Mouse (Mus musculus): ENCODE data around the gene 4921504E06Rik. TPM values are rescaled to one million over a fixed set of nuclear protein-coding genes. Genes with fewer than 3 reads are reported as not detected.

Gene 4921504E06Rik
- not detected in 2 replicates for polyA plus RNA-seq (2012; rRNA removed)

- no peak for TF ChIP-seq POLR2A (IDR thresholded peaks at IDR 0.05; ENCODE audit: control insufficient read depth, extremely low read depth, insufficient read depth, low read length, poor library complexity)
- no peak for TF ChIP-seq CTCF (IDR thresholded peaks at IDR 0.05; ENCODE audit: borderline replicate concordance, control insufficient read depth, extremely low read depth, insufficient read depth, low read length, poor library complexity)
- Histone ChIP-seq H3K27ac (ENCODE audit: control insufficient read depth, insufficient read depth, low read length) (peak within 1 kb of the TSS; percentile 27; the same call in 1 of the 2 replicates), H3K27me3 (ENCODE audit: control insufficient read depth, insufficient read depth, low read length) (no peaks in the 10 kb centered on the region), H3K4me1 (replicated peaks; ENCODE audit: control insufficient read depth, insufficient read depth, low read length) (peaks cover 6% of the 10 kb centered on the region; the same call in 1 of the 2 replicates), H3K4me3 (ENCODE audit: control insufficient read depth, insufficient read depth, low read length) (peak within 1 kb of the TSS; percentile 68), H3K36me3 (ENCODE audit: control insufficient read depth, insufficient read depth, low read length) (no peaks in the 10 kb centered on the region)
- WGBS, result under 1% methylated on average over 27 of the region's 27 CpGs
- DNase-seq, result peak; percentile 60
Measured at GRCm38 (mm10) chr2:19553821-19554592, at the start of gene 4921504E06Rik. TSS of gene 4921504E06Rik (minus strand) at chr2:19553914.

DNA sequence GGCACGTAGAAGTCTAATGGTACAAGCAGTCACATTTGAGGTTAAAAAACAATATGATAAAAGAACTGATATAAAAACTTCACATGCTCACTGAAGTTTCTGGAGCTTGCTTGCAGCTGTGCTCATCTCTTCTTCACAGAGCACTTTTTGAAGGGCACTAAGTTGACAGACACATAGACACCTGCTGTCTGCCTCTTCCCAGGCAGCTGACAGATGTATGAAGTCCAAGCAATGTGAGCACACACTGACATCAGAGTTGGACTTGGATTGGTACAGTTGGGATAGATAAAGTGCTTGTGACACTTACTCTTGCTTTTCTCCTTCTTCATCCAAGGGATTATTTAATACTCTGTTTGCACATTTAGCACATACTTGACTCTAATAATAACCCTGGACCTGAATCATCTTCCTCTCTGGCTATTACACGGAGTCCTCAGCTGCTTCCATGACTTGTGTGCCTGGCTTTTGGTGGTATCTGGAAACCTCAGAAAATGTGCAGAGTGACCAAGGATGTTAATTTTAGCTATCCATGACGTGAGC lies 47.7 kb upstream of the 4921504E06Rik start:
- TF ChIP-seq POLR2A (IDR thresholded peaks at IDR 0.05; ENCODE audit: control insufficient read depth, extremely low read depth, insufficient read depth, low read length, poor library complexity), result no peak
- no peak for TF ChIP-seq CTCF (IDR thresholded peaks at IDR 0.05; ENCODE audit: borderline replicate concordance, control insufficient read depth, extremely low read depth, insufficient read depth, low read length, poor library complexity)
- Histone ChIP-seq H3K27me3 (ENCODE audit: control insufficient read depth, insufficient read depth, low read length) (no peaks in the 10 kb centered on the region), H3K4me3 (ENCODE audit: control insufficient read depth, insufficient read depth, low read length) (no peak overlapping the region), H3K4me1 (replicated peaks; ENCODE audit: control insufficient read depth, insufficient read depth, low read length) (peaks cover 7% of the 10 kb centered on the region), H3K36me3 (ENCODE audit: control insufficient read depth, insufficient read depth, low read length) (no peaks in the 10 kb centered on the region), H3K27ac (ENCODE audit: control insufficient read depth, insufficient read depth, low read length) (no peak overlapping the region)
- WGBS, result 64% methylated on average over 3 of the region's 3 CpGs
- DNase-seq, result peak; percentile 44

DNA sequence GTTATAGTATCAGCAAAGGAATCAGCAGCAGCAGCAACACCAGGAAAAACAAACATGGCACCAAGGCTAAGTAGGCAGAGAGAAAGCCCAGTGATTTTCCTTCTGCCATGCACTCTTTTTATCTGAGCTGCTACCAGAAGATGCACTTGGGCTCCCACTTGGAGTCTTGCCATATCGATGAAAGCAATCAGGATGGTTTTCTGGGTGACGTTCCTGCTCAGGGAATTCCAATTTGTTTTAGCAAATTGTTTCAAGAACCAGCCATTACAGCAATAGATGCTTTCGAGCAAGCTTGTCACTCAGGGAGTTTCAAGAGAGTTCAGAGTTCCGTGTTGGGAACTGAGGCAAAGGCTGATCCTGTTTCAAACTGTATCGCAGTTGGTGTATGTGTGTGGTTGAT lies 47.1 kb upstream of the 4921504E06Rik start:
- Histone ChIP-seq H3K27ac (ENCODE audit: control insufficient read depth, insufficient read depth, low read length) (no peak overlapping the region), H3K4me1 (replicated peaks; ENCODE audit: control insufficient read depth, insufficient read depth, low read length) (peaks cover 7% of the 10 kb centered on the region), H3K36me3 (ENCODE audit: control insufficient read depth, insufficient read depth, low read length) (no peaks in the 10 kb centered on the region), H3K27me3 (ENCODE audit: control insufficient read depth, insufficient read depth, low read length) (no peaks in the 10 kb centered on the region), H3K4me3 (ENCODE audit: control insufficient read depth, insufficient read depth, low read length) (no peak overlapping the region)
- WGBS, result 36% methylated on average over 5 of the region's 5 CpGs
- no peak for DNase-seq
- TF ChIP-seq CTCF (IDR thresholded peaks at IDR 0.05; ENCODE audit: borderline replicate concordance, control insufficient read depth, extremely low read depth, insufficient read depth, low read length, poor library complexity) (no peak), POLR2A (IDR thresholded peaks at IDR 0.05; ENCODE audit: control insufficient read depth, extremely low read depth, insufficient read depth, low read length, poor library complexity) (no peak)

DNA sequence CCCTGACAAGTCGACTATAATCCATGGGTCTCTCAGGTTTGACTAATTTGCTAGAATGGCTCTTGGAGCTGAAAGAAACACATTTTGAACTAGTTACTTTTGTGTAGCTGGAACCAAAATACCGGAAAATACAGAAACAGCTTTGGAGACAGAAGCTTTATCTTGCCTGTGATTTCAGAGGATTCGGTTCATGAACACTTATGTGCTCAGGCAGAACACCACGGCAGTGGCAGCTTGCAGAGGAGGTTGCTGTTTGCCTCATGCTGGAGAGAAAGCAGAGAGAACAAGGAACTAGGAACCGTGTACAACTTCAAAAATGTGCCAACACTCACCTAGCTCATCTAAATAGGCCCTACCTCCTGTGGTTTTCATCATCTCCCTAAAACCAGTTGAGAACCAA lies 46.1 kb upstream of the 4921504E06Rik start:
- Histone ChIP-seq H3K4me3 (ENCODE audit: control insufficient read depth, insufficient read depth, low read length) (no peak overlapping the region), H3K27ac (ENCODE audit: control insufficient read depth, insufficient read depth, low read length) (no peak overlapping the region), H3K27me3 (ENCODE audit: control insufficient read depth, insufficient read depth, low read length) (no peaks in the 10 kb centered on the region), H3K4me1 (replicated peaks; ENCODE audit: control insufficient read depth, insufficient read depth, low read length) (peaks cover 7% of the 10 kb centered on the region), H3K36me3 (ENCODE audit: control insufficient read depth, insufficient read depth, low read length) (no peaks in the 10 kb centered on the region)
- TF ChIP-seq POLR2A (IDR thresholded peaks at IDR 0.05; ENCODE audit: control insufficient read depth, extremely low read depth, insufficient read depth, low read length, poor library complexity) (no peak), CTCF (IDR thresholded peaks at IDR 0.05; ENCODE audit: borderline replicate concordance, control insufficient read depth, extremely low read depth, insufficient read depth, low read length, poor library complexity) (no peak)
- 77% methylated on average over 5 of the region's 5 CpGs for WGBS
- DNase-seq, result no peak

GRCm38 (mm10) chr2:19596988-19597387 lies 43.3 kb upstream of the 4921504E06Rik start:
- TF ChIP-seq POLR2A (IDR thresholded peaks at IDR 0.05; ENCODE audit: control insufficient read depth, extremely low read depth, insufficient read depth, low read length, poor library complexity), result no peak
- no peak for TF ChIP-seq CTCF (IDR thresholded peaks at IDR 0.05; ENCODE audit: borderline replicate concordance, control insufficient read depth, extremely low read depth, insufficient read depth, low read length, poor library complexity)
- Histone ChIP-seq H3K4me3 (ENCODE audit: control insufficient read depth, insufficient read depth, low read length) (no peak overlapping the region), H3K27me3 (ENCODE audit: control insufficient read depth, insufficient read depth, low read length) (no peaks in the 10 kb centered on the region), H3K27ac (ENCODE audit: control insufficient read depth, insufficient read depth, low read length) (no peak overlapping the region), H3K4me1 (replicated peaks; ENCODE audit: control insufficient read depth, insufficient read depth, low read length) (peaks cover 7% of the 10 kb centered on the region), H3K36me3 (ENCODE audit: control insufficient read depth, insufficient read depth, low read length) (no peaks in the 10 kb centered on the region)
- no peak for DNase-seq

DNA sequence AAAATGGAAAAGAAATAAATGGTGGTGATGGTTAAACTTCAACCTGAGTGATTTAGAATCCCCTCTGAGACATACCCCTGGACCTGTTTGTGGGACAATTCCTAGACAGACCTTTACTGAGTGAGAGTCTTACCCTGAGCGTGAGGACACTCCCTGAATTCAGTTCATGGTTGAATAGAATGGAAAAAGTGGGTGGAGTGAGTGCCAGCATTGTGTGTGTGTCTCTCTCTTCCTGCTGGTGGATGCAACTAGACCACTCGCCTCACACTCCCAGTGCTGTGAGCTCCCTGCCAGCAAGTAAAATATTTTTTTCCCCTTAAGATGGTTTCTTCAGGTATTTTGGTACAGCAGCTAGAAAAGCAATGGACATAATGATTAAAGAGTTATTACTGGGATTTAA lies 42.7 kb upstream of the 4921504E06Rik start:
- H3K36me3 ChIP-seq (ENCODE audit: control insufficient read depth, insufficient read depth, low read length), result no peaks in the 10 kb centered on the region
- H3K4me3 ChIP-seq (ENCODE audit: control insufficient read depth, insufficient read depth, low read length), result no peak overlapping the region
- peaks cover 7% of the 10 kb centered on the region for H3K4me1 ChIP-seq (replicated peaks; ENCODE audit: control insufficient read depth, insufficient read depth, low read length)
- H3K27ac ChIP-seq (ENCODE audit: control insufficient read depth, insufficient read depth, low read length), result no peak overlapping the region
- WGBS, result 93% methylated on average over 2 of the region's 2 CpGs
- TF ChIP-seq CTCF (IDR thresholded peaks at IDR 0.05; ENCODE audit: borderline replicate concordance, control insufficient read depth, extremely low read depth, insufficient read depth, low read length, poor library complexity), result no peak
- TF ChIP-seq POLR2A (IDR thresholded peaks at IDR 0.05; ENCODE audit: control insufficient read depth, extremely low read depth, insufficient read depth, low read length, poor library complexity), result no peak
- H3K27me3 ChIP-seq (ENCODE audit: control insufficient read depth, insufficient read depth, low read length), result no peaks in the 10 kb centered on the region
- DNase-seq, result no peak
